Mouse (Mus musculus): ENCODE measurements around the gene Fbxw7. TPM values are rescaled to one million over a fixed set of nuclear protein-coding genes. Genes with fewer than 3 reads are reported as not detected.
"Not testable (repeated sequence)": the region's sequence is repeated elsewhere in the genome, so short reads cannot be mapped to it uniquely, and the experiment has no call there.

Gene Fbxw7
- polyA plus RNA-seq, 1 experiment: 2.7 TPM

- Histone ChIP-seq H3ac (ENCODE audit: control insufficient read depth, insufficient read length, low read depth) (no peak overlapping the region), H3K36me3 (ENCODE audit: control insufficient read depth, insufficient read depth) (peaks cover 6% of the 10 kb centered on the region), H3K27me3 (ENCODE audit: control insufficient read depth, insufficient read depth, insufficient read length) (no peaks in the 10 kb centered on the region), H3K79me2 (ENCODE audit: control insufficient read depth, insufficient read depth) (peaks cover 43% of the 10 kb centered on the region), H3K4me3 (ENCODE audit: insufficient read depth, poor library complexity, severe bottlenecking) (no peak overlapping the region), H3K79me3 (ENCODE audit: low read depth) (peaks cover 16% of the 10 kb centered on the region)
- TF ChIP-seq MAX (IDR thresholded peaks at IDR 0.05): no peak
- TF ChIP-seq MYOD1 (IDR thresholded peaks at IDR 0.05; ENCODE audit: control insufficient read depth, insufficient read length, low read depth): no peak
- TF ChIP-seq FOSL1 (IDR thresholded peaks at IDR 0.05; ENCODE audit: insufficient read depth, low read length, poor library complexity, severe bottlenecking): no peak
- TF ChIP-seq MYOG (IDR thresholded peaks at IDR 0.05; ENCODE audit: control insufficient read depth, extremely low read depth, insufficient read length): no peak
- TF ChIP-seq CEBPB (IDR thresholded peaks at IDR 0.05; ENCODE audit: low read depth): no peak
- no peak for TF ChIP-seq USF1 (IDR thresholded peaks at IDR 0.05; ENCODE audit: low read depth)
- TF ChIP-seq CTCF (IDR thresholded peaks at IDR 0.05; ENCODE audit: control insufficient read depth, insufficient read depth, insufficient read length): no peak
Observed at GRCm38 (mm10) chr3:84854440-84854839, 39.4 kb downstream of the Fbxw7 start.

- Histone ChIP-seq H3K79me3 (ENCODE audit: low read depth) (peaks cover 17% of the 10 kb centered on the region), H3K79me2 (ENCODE audit: control insufficient read depth, insufficient read depth) (peaks cover 32% of the 10 kb centered on the region), H3K27me3 (ENCODE audit: control insufficient read depth, insufficient read depth, insufficient read length) (no peaks in the 10 kb centered on the region), H3K36me3 (ENCODE audit: control insufficient read depth, insufficient read depth) (no peaks in the 10 kb centered on the region), H3K4me3 (ENCODE audit: insufficient read depth, poor library complexity, severe bottlenecking) (no peak overlapping the region), H3ac (ENCODE audit: control insufficient read depth, insufficient read length, low read depth) (no peak overlapping the region)
- no peak for TF ChIP-seq MYOD1 (IDR thresholded peaks at IDR 0.05; ENCODE audit: control insufficient read depth, insufficient read length, low read depth)
- no peak for TF ChIP-seq MYOG (IDR thresholded peaks at IDR 0.05; ENCODE audit: control insufficient read depth, extremely low read depth, insufficient read length)
- no peak for TF ChIP-seq FOSL1 (IDR thresholded peaks at IDR 0.05; ENCODE audit: insufficient read depth, low read length, poor library complexity, severe bottlenecking)
- no peak for TF ChIP-seq CEBPB (IDR thresholded peaks at IDR 0.05; ENCODE audit: low read depth)
- no peak for TF ChIP-seq MAX (IDR thresholded peaks at IDR 0.05)
- TF ChIP-seq CTCF (IDR thresholded peaks at IDR 0.05; ENCODE audit: control insufficient read depth, insufficient read depth, insufficient read length): no peak
- no peak for TF ChIP-seq USF1 (IDR thresholded peaks at IDR 0.05; ENCODE audit: low read depth)
Observed at GRCm38 (mm10) chr3:84860669-84861068, 45.6 kb downstream of the Fbxw7 start.

- Histone ChIP-seq H3K79me3 (ENCODE audit: low read depth) (peaks cover 17% of the 10 kb centered on the region), H3K79me2 (ENCODE audit: control insufficient read depth, insufficient read depth) (peaks cover 26% of the 10 kb centered on the region)
- H3K27me3 ChIP-seq (ENCODE audit: control insufficient read depth, insufficient read depth, insufficient read length); H3K4me3 ChIP-seq (ENCODE audit: insufficient read depth, poor library complexity, severe bottlenecking); H3ac ChIP-seq (ENCODE audit: control insufficient read depth, insufficient read length, low read depth); H3K36me3 ChIP-seq (ENCODE audit: control insufficient read depth, insufficient read depth): not testable (repeated sequence)
Observed at GRCm38 (mm10) chr3:84861817-84862216, 46.7 kb downstream of the Fbxw7 start.

- Histone ChIP-seq H3ac (ENCODE audit: control insufficient read depth, insufficient read length, low read depth) (no peak overlapping the region), H3K4me3 (ENCODE audit: insufficient read depth, poor library complexity, severe bottlenecking) (no peak overlapping the region), H3K27me3 (ENCODE audit: control insufficient read depth, insufficient read depth, insufficient read length) (no peaks in the 10 kb centered on the region), H3K36me3 (ENCODE audit: control insufficient read depth, insufficient read depth) (no peaks in the 10 kb centered on the region), H3K79me2 (ENCODE audit: control insufficient read depth, insufficient read depth) (peaks cover 6% of the 10 kb centered on the region), H3K79me3 (ENCODE audit: low read depth) (peaks cover 5% of the 10 kb centered on the region)
- TF ChIP-seq MAX (IDR thresholded peaks at IDR 0.05) (no peak), MYOG (IDR thresholded peaks at IDR 0.05; ENCODE audit: control insufficient read depth, extremely low read depth, insufficient read length) (no peak), USF1 (IDR thresholded peaks at IDR 0.05; ENCODE audit: low read depth) (no peak), CTCF (IDR thresholded peaks at IDR 0.05; ENCODE audit: control insufficient read depth, insufficient read depth, insufficient read length) (no peak), MYOD1 (IDR thresholded peaks at IDR 0.05; ENCODE audit: control insufficient read depth, insufficient read length, low read depth) (no peak), CEBPB (IDR thresholded peaks at IDR 0.05; ENCODE audit: low read depth) (no peak), FOSL1 (IDR thresholded peaks at IDR 0.05; ENCODE audit: insufficient read depth, low read length, poor library complexity, severe bottlenecking) (no peak)
Observed at GRCm38 (mm10) chr3:84865684-84866083, 50.6 kb downstream of the Fbxw7 start.

- Histone ChIP-seq H3K4me3 (ENCODE audit: insufficient read depth, poor library complexity, severe bottlenecking) (no peak overlapping the region), H3K36me3 (ENCODE audit: control insufficient read depth, insufficient read depth) (no peaks in the 10 kb centered on the region), H3ac (ENCODE audit: control insufficient read depth, insufficient read length, low read depth) (no peak overlapping the region), H3K79me2 (ENCODE audit: control insufficient read depth, insufficient read depth) (no peaks in the 10 kb centered on the region), H3K79me3 (ENCODE audit: low read depth) (peaks cover 2% of the 10 kb centered on the region), H3K27me3 (ENCODE audit: control insufficient read depth, insufficient read depth, insufficient read length) (no peaks in the 10 kb centered on the region)
- TF ChIP-seq MYOG (IDR thresholded peaks at IDR 0.05; ENCODE audit: control insufficient read depth, extremely low read depth, insufficient read length) (no peak), CTCF (IDR thresholded peaks at IDR 0.05; ENCODE audit: control insufficient read depth, insufficient read depth, insufficient read length) (no peak), FOSL1 (IDR thresholded peaks at IDR 0.05; ENCODE audit: insufficient read depth, low read length, poor library complexity, severe bottlenecking) (no peak), MAX (IDR thresholded peaks at IDR 0.05) (no peak), MYOD1 (IDR thresholded peaks at IDR 0.05; ENCODE audit: control insufficient read depth, insufficient read length, low read depth) (no peak), USF1 (IDR thresholded peaks at IDR 0.05; ENCODE audit: low read depth) (no peak), CEBPB (IDR thresholded peaks at IDR 0.05; ENCODE audit: low read depth) (no peak)
Observed at GRCm38 (mm10) chr3:84866866-84867265, 51.8 kb downstream of the Fbxw7 start.

GRCm38 (mm10) chr3:84867434-84867975 is 52.4 kb downstream of the Fbxw7 start:
- Histone ChIP-seq H3ac (ENCODE audit: control insufficient read depth, insufficient read length, low read depth) (no peak overlapping the region), H3K79me3 (ENCODE audit: low read depth) (peaks cover 1% of the 10 kb centered on the region), H3K4me3 (ENCODE audit: insufficient read depth, poor library complexity, severe bottlenecking) (no peak overlapping the region), H3K36me3 (ENCODE audit: control insufficient read depth, insufficient read depth) (no peaks in the 10 kb centered on the region), H3K79me2 (ENCODE audit: control insufficient read depth, insufficient read depth) (no peaks in the 10 kb centered on the region), H3K27me3 (ENCODE audit: control insufficient read depth, insufficient read depth, insufficient read length) (no peaks in the 10 kb centered on the region)
- TF ChIP-seq CTCF (IDR thresholded peaks at IDR 0.05; ENCODE audit: control insufficient read depth, insufficient read depth, insufficient read length) (no peak), MAX (IDR thresholded peaks at IDR 0.05) (no peak), USF1 (IDR thresholded peaks at IDR 0.05; ENCODE audit: low read depth) (no peak), FOSL1 (IDR thresholded peaks at IDR 0.05; ENCODE audit: insufficient read depth, low read length, poor library complexity, severe bottlenecking) (no peak)
